Mouse (Mus musculus): ENCODE data around the gene Ube2o.

The Ube2o gene

DNA sequence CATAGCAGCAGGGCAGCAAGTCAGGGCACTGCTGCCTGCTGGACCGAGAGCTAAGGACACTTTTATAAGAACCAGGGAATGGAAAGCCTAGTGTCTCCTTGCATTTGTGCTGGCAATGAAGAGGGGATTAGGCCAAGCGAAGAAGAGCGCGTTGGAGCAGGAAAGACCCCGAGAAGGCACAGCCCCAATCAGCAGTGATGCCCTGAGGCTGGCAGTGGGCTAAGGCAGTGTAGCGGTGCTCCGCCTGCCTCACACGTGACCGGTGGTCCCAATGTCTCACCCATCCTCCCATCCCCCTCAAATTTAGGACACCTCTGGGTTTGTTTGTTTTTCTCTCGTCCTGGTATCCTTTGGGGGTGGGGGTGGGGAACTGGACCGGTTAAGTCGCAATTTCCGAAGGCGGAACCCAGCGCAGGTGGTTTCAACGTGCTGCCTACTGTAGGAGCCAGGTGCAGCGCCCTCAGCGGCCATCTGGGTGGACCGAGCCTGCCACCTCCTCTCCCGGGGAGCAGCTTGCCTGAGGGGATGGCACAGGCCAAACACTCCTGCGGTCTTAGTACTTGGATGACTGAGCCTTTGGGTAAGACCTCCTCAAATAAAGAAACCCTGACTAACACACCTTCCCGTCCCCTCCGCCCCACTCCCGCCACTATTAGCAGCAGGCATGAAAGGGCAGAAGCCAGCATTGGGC lies 65.8 kb downstream of the Ube2o start:
- in situ Hi-C loops (cut with MboI, MseI) = no loop called here

DNA sequence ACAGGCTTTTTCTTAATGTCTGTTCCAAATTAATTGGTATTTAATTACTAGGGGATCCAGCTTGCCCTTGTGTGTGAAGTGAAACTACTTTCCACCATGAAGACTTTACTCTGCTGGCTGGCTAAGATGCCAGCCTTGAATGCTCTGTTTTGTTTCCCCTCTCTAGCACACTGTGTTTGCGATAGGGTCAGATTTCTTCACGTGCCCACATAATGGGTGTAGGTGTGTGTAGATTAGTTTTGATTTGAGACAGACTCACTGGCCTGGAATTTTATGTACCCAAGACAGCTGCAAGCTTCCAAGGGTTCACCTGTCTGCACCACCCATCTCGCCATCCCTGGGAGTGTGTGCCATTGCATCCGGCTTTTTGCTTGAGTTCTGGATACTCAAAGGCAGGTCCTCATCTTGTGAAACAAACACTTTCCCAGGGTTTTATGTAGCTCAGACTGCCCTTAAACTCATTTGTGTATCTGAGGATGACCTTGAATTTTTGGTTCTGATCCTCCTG lies 67.7 kb downstream of the Ube2o start:
- in situ Hi-C loops (cut with MboI, MseI) = no loop called here

DNA sequence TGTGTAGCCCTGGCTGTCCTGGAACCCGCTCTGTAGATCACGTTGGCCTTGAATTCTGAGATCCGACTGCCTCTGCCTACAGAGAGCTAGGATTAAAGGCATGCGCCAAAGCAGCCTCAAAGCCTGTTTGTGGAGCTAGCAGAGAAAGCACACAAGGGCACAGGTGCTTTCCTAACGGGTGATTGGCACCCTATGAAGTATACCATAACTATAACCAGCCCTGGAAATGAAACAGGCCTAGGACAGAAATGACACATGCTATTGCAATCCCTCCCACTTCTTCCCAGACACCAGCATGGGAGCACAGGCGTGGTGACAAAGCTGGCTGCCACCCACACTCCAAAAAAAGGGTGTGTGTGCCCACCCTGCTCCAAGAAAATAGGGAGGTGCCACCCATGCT lies 68.3 kb downstream of the Ube2o start:
- in situ Hi-C loops (cut with MboI, MseI) = no loop called here

DNA sequence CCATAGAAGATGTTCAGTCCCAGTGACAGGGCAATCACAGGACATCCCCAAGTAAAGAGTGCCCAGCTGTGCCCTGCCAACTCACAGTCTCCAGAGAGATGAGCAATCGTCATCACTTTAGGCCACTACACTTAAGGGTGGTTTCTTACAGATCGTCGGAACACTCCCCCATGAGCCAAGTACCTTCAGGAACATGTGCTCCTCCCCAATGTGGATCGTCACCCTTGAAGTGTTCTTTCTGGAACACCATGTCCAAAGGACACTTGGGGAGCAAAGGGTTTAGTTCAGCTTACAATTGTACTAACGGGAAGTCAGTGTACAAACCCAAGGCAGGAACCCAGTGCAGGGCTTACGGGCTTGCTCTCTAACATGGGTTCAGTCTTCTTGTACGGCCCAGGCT lies 69.1 kb downstream of the Ube2o start:
- in situ Hi-C loops (cut with MboI, MseI) = no loop called here

DNA sequence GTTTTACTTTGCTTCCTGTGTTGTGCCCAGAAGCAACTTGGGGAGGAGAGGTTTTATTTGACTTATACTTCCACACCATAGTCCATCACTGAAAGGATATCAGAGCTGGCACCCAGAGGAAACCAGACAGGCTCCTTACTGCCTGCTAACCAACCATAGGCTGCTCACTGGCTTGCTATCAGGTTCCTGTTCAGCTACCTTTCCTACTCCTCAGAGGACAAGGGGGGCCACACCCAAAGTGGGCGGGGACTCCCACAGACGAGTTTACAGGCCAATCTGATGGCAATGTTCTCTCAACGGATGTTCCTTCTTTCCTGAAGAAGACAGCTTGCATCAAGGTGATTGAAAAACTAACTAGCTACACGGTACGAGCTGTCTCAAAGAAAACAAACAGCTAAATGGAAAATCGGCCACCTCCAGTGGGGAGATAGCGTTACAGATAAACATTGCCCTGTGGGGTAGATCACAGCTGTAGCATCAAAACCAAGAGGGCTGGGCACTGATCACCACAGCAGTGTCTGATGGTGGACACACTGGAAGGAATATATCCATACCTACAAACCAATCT lies 69.9 kb downstream of the Ube2o start:
- in situ Hi-C loops (cut with MboI, MseI) = no loop called here

DNA sequence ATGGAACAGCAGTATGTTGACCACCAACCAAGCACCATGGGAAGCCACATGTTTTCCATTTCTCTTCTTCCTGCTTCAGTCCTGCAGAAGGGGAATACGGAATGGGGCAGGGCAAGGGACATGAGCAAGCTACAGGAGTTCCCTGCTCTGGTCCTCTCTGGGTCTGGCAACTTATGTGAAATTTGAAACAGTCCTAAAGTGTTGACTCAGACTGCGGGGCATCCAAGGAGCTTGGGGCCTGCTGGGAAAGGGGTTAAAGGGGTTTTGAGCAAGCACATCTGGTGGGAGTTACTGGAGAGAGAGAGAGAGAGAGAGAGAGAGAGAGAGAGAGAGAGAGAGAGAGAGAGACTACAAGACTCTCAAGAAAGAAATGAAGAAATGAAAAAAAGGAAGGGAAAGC lies 72.6 kb downstream of the Ube2o start:
- in situ Hi-C loops (cut with MboI, MseI) = no loop called here

DNA sequence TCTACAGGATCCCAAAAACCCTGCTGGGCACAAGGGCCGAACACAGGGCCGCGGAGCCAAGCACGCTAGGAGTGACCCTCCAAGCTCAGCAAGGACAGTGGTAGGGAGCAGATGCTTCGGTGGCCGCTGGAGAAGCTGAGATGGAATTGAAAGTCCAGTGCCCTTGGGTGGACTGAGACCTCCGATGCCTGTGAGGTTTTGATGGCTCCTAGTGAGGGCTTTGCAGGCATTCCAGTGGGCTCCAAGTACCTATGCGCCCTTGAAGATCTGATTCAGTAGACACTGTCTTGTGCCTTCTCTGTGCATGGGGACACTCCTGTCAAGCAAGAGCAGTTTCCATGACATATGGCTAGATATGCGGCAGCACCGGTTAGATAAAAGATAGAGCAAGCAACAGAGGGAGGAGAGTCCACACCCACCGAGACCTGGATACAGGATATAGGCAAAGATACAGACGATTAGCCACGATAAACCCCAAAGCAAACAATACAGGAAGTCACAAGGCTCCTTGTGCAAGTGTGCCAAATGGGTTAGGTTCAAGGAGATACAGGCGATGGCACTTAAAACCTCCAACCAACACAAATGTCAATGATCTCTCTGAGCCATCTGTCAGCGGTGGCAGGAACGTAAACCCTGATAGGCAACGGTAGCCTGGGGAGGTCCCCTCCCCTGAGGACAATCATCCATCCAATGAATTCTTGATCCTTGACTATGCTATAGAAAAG lies 74.9 kb downstream of the Ube2o start:
- in situ Hi-C loops (cut with MboI, MseI) = no loop called here

DNA sequence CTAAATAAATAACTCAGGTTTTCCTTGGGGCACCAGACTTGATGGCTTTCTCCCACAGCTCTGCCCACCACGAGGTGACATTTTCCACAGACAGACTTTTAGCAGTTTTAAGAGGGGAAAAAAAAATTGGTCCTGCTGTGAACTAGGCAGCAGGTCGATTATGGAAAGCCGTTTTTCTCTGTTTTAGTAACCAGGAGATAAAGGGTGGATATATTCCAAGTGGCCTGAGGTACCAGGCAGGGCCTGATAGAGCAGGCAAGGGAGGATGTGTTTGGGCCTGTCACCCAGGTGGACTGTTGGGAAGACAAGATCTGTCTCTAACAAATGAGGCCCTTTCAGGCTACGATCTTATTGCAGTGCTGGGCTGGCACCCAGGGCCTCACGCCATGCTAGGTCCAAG lies 75.7 kb downstream of the Ube2o start:
- in situ Hi-C loops (cut with MboI, MseI) = no loop called here

DNA sequence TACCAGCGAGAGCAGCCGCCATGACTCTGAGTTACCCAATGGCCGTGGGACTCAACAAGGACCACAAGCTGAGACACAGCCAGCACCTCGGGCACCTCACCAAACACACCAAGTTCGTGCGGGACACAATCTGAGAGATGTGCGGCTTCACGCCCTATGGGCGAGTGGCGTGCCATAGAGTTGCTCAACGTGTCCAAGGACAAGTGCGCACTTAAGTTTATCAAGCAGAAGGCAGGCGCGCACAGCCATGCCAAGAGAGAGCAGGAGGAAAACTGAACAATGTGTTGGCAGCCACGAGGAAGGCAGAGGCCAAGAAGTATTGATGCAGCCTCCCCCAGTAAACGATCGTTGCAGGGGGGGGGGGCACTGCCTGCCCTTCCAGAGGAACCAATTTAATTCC lies 76.7 kb downstream of the Ube2o start:
- in situ Hi-C loops (cut with MboI, MseI) = no loop called here

DNA sequence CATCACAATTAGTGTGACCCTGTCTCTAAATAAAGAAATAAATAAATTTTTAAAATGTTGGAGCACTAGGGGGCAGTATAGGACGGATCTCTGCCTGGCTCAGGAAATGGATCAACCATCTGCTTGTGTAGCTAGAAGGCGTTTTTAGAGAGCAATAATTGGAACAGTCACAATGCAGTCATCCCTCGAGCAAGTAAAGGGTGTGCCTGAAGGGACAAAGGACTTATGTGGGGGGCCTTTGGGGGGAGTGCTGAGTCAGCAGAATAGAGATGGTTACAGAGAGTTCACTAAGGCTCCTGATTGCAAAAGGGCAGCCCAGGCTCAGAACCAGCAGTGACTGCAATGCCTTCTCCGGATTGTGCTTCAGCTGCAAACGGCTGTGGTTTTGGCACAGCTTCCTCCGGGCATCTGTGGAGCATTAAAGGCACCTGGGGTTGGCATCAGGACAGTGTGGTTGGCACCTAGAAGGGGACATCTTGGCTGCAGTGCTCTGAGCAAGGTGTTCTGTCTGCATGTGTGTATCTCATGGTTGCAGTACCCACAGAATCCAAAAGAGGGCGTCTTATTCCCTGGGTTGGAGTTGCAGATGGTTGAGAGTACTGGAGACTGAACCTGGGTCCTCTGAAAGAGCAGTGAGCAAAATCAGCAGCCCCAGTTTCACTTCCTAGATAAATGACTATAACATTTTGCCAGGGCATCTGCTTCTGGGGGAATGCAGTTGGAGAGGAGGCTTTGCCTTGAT lies 80.1 kb downstream of the Ube2o start:
- in situ Hi-C loops (cut with MboI, MseI) = no loop called here

DNA sequence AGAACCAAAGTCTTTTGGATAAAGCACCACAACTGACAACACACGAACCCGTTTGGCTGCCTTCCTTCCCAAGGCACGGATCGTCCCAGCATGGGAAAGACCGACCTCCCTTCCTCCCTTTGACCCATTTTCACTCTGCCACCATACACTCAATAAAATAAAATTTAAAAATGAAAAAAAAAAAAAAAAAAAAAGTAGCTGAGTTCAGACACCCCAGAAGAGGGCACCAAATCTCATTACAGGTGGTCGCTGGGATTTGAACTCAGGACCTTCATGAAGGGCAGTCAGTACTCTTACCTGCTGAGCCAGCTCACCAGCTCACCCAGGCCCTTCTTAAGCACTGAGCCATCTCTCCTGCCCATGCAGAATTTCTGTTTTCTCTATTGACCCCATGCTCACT lies 82.2 kb downstream of the Ube2o start:
- in situ Hi-C loops (cut with MboI, MseI) = no loop called here

DNA sequence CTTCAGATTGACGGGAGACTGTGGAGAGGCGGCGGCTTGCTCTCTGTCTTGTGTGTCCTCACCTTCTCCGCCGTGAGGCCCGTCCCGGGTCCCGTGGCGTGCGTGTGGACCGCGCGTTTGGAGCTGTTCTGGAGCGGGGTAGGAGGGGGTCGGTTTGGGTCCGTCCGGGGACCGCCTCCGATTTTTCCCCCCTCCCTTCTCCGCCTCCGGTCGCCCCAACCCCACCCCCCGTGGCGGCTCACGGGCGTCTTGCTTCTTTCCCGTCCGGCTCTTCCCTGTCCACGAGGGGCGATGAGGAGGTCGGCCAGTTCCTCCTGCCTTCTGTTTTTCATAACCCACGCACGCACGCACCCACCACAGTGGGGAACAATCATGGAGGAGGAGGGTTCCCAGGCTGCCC lies 82.7 kb downstream of the Ube2o start:
- in situ Hi-C loops (cut with MboI, MseI) = no loop called here

DNA sequence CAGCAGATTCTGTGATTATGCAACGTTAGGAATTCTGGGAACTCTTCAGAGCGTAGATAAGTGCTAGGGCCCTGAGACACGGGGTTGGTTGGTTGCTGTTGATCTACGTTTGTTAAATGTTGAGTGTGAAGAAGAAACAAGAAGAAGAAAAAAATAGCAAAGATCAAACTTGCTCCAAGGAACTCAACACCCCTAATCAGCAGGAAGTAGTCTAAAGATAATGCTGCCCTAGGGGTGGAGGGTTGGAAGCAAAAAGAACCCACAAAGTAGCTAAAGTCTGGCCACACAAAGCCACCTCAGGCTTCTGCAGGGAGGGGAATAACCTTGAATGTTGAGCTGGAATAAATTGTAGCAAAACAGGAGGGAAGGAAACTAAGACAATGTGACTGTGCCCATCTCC lies 83.9 kb downstream of the Ube2o start:
- in situ Hi-C loops (cut with MboI, MseI) = no loop called here

DNA sequence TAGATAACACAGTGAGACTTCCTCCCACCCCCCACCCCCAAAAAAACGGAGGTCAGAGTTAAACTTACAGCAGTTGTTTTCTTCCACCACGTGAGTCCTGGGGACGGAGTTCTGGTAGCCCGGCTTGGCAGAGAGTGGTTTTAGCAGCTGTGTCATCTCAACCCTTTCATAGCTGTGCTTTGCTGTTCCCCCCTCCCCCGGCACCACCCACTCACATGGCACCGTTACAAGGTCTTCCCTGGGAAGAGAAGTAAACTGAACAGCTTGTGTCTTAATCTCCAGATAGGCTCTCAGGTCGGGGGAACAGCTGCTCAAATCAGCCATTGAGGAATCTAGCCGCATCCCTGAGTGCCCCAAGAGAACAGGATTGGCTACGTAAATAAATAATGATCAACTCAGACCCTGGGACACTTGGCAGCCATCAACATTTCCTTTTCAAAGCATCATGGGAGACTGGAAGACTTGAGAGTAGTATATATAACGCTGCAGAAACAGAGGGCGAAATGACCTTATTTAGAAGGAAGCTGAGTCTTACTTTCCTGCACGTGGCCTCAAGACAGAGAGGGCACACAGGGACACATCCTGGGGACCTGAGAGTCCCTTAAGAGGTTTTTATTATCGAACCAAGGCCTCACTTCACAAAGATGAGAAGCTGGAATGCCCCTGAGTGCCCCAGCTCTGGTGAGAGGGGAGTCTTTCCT lies 86.6 kb downstream of the Ube2o start:
- in situ Hi-C loops (cut with MboI, MseI) = loop anchor here (5.0 kb wide), 1 partner anchor 38 kb away; the partner anchor contains the start of gene Sphk1

DNA sequence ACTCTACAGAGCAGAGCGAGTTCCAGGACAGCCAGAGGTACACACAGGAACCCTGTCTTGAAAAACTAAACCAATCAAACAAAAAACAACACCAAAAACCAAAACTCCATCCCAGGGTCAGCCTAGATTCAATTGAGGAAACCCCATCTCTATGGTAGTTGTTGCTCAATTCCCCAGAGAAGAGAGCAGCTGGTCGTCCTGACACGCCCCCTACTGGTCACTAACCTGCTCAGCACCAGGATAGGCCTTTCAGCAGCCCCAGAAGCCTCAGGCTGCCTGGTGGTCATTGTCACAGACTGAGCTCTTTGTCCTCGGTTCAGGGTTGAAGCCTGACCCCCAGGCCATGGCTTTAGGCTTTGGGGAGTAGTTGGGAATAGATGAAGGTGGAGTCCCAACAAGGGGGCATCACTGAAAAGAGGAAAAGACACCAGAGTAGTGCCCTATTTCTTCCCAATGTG lies 87.4 kb downstream of the Ube2o start, which contains the start of gene Prpsap1:
Gene Prpsap1 (minus strand): TSS at position 408 of the 458 bp plus-strand sequence.
- in situ Hi-C loops (cut with MboI, MseI) = loop anchor here (5.0 kb wide), 1 partner anchor 38 kb away; the partner anchor contains the start of gene Sphk1

DNA sequence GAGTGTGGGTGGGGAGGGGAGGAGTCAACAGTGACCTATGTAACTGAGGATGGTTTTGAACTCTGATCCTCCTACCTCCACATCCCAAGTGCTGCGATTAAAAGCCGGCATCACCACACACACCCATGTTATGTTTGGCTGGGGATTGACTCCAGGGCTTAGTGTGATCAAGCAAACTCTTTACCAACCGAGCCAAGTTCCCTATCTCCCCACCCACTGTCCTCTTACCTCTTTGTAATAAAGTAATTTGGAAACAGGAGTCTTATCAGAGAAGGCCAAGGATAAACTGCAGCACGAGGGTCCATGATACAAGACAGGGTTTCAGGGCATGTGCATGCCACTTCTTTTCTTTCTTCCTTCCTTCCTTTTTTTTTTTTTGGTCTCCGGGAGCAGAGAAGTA lies 88.1 kb downstream of the Ube2o start:
- in situ Hi-C loops (cut with MboI, MseI) = loop anchor here (5.0 kb wide), 1 partner anchor 39 kb away; the partner anchor contains the start of gene Sphk1

DNA sequence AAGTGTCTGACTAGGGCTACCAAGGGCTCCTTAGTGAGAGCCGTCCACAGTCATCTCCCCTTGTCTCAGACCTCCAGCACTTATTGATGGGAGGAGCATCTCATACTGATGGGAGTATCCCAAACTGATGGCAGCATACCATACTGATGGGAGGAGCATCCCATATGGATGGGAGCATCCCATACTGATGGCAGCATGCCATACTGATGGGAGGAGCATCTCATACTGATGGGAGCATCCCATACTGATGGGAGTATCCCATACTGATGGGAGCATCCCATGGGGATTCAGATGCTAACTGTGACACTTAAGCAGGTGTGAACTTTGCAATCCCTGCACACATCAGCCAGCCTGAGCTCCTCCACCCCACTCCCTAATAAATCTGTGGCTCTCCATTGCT lies 88.7 kb downstream of the Ube2o start:
- in situ Hi-C loops (cut with MboI, MseI) = loop anchor here (5.0 kb wide), 1 partner anchor 40 kb away; the partner anchor contains the start of gene Sphk1

DNA sequence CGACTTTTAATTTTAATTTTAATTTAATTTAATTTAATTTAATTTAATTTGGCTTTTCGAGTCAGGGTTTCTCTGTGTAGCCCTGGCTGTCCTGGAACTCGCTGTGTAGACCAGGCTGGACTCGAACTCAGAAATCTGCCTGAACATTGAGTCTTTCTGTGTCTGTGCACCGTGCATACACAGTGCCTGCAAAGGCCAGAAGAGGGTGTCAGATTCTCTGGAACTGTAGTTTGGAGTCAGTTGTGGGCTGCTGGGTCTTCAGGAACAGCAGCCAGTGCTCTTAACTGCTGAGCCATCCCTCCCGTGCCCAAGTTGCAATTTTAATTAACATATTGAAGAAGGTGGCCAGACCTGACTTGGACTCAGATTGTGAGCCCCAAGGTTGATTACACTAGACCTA lies 89.9 kb downstream of the Ube2o start:
- in situ Hi-C loops (cut with MboI, MseI) = loop anchor here (5.0 kb wide), 1 partner anchor 41 kb away; the partner anchor contains the start of gene Sphk1

DNA sequence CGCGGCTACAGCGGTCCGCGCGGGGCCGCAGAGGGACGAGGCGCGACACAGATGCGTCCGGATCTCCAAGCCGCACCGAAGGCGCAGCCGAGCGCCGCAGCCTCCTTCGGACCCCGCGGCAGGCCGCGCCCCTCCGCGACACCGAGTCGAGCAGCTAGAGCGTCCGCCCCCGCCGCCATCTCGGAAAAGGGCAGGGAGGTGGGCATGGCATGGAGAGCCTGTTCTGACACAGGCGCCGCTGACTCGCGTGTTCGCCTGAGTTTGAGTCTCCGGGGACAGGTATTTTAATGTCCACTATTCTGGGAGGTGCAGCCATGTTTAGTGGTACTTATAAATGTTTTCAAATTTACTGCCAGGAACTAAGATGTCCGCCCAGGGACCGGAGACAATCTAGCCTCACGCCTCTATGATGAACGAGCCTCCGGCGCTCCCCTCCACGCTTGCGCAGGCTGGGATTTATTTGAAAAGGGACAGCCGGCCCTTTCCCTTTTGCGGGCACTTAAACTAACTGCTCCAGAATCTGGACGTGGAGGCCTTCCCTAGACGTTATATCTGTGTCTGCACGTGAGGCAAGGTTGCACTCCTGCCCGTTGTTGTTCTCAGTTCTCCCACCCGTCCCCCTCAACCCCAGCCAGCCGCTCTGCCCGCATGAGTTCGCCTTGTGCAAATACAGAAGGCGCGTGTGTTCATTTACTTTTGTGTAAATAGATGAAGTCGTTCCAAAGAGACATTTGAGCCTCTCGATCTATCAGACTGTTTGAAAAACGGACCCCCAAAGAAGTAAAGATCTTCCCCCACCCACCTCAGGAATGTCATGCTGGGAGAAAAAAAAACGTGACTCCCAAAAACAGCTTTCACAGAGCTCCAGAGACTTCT lies 90.8 kb downstream of the Ube2o start:
- in situ Hi-C loops (cut with MboI, MseI) = loop anchor here (5.0 kb wide), 1 partner anchor 42 kb away; the partner anchor contains the start of gene Sphk1

DNA sequence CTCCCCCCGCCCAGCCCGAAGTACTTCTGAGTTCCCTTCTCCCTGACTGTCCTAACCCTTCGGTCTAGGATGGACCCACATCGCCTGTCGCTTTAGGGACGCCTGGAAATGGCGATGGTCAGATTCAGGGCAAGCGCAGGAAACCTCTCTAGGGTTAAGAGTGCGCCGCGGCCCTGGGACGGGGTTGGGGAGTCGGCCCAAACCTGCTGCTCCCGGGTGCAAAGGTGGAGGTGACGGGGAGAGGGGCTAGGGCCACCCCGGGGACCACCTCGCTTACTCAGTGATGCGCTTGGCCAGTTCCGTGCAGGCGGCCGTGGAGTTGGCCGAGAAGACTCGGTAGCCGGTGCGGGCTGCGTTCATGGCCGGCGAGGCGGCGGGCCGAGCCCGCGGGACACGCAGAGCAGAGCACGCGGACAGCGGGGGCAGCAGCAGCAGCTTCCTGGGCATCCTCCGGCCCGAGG lies 91.4 kb downstream of the Ube2o start:
- in situ Hi-C loops (cut with MboI, MseI) = loop anchor here (5.0 kb wide), 1 partner anchor 42 kb away; the partner anchor contains the start of gene Sphk1
